Mouse (Mus musculus) heart, embryonic 14.5 days (tissue): Measurements from ENCODE around the gene Dip2c. TPM values are rescaled to one million over a fixed set of nuclear protein-coding genes. Genes with fewer than 3 reads are reported as not detected.

Source experiments
- ATAC-seq: fragments of 200-750 bp; cut with Nextera tagmentation; 2 replicates; pipeline ENCODE4 v1.8.0; 2017; ENCODE audit warnings: low read depth, moderate TSS enrichment; ENCODE audit not compliant: insufficient number of reproducible peaks, insufficient read depth, low FRiP score
- H3K27ac ChIP-seq, 2 experiments: fragments of 200-500 bp in 1 of 2; fragments of 300-500 bp in 1 of 2; sonication (generic) in 1 of 2; replicated peaks in 1 of 2; 2 replicates each; pipeline ENCODE4 v1.5.1; 2012 to 2014; ENCODE audit warnings: low read depth in 2 of 2, low read length in 2 of 2, control low read depth in 1 of 2, mild to moderate bottlenecking in 1 of 2, mixed read lengths in 1 of 2; ENCODE audit not compliant: control insufficient read depth in 1 of 2, insufficient read depth in 1 of 2
- H3K27me3 ChIP-seq: fragments of 300-500 bp; sonication (generic); 2 replicates; pipeline ENCODE4 v1.6.1; 2014; ENCODE audit warnings: mild to moderate bottlenecking, low read length, control low read depth; ENCODE audit not compliant: control insufficient read depth, insufficient read depth
- H3K36me3 ChIP-seq: fragments of 300-500 bp; sonication (generic); 2 replicates; pipeline ENCODE4 v1.6.1; 2014; ENCODE audit warnings: mild to moderate bottlenecking, control low read depth, low read length, mixed read lengths; ENCODE audit not compliant: control insufficient read depth, insufficient read depth
- H3K4me1 ChIP-seq, 2 experiments: fragments of 200-500 bp in 1 of 2; fragments of 300-500 bp in 1 of 2; sonication (generic) in 1 of 2; 2 replicates each; pipeline ENCODE4 v1.6.1; 2012 to 2014; ENCODE audit warnings: low read length in 2 of 2, control low read depth in 1 of 2, mixed read lengths in 1 of 2; ENCODE audit not compliant: control insufficient read depth in 2 of 2, insufficient read depth in 2 of 2
- H3K4me2 ChIP-seq: fragments of 300-500 bp; sonication (generic); 2 replicates; pipeline ENCODE4 v1.6.1; 2014; ENCODE audit warnings: mild to moderate bottlenecking, low read length
- H3K4me3 ChIP-seq, 2 experiments: fragments of 200-500 bp in 1 of 2; fragments of 300-500 bp in 1 of 2; sonication (generic) in 1 of 2; 2 replicates each; pipeline ENCODE4 v1.5.1; 2012 to 2014; ENCODE audit warnings: low read length in 2 of 2, mild to moderate bottlenecking in 2 of 2, control low read depth in 1 of 2, low read depth in 1 of 2, moderate library complexity in 1 of 2; ENCODE audit not compliant: control insufficient read depth in 1 of 2, insufficient read depth in 1 of 2
- H3K9ac ChIP-seq: fragments of 300-500 bp; sonication (generic); 2 replicates; pipeline ENCODE4 v1.6.1; 2014; ENCODE audit warnings: mild to moderate bottlenecking, low read length
- H3K9me3 ChIP-seq: fragments of 300-500 bp; sonication (generic); 2 replicates; pipeline ENCODE4 v1.6.1; 2016; ENCODE audit warnings: low read length, control low read depth; ENCODE audit not compliant: control insufficient read depth
- WGBS: fragments of 180-500 bp; shearing (Covaris S2); extraction: QIAGEN DNeasy Blood & Tissue Kit; methylation state at CpG from one replicate; pipeline ENCODE4 v1.1.7; 2014; 5-methylcytosine and 5-hydroxymethylcytosine counted together
- polyA plus RNA-seq: library from polyadenylated mRNA; unstranded; fragments of >200 nt; fragmentation: Nextera tagmentation; extraction: Ambion mirVana; gene quantifications from 2 replicates; pipeline ENCODE4 v1.2.1, GENCODE M21; 2014

Dip2c gene
- polyA plus RNA-seq, 1 experiment from 2014 or later: 11.0 TPM

DNA sequence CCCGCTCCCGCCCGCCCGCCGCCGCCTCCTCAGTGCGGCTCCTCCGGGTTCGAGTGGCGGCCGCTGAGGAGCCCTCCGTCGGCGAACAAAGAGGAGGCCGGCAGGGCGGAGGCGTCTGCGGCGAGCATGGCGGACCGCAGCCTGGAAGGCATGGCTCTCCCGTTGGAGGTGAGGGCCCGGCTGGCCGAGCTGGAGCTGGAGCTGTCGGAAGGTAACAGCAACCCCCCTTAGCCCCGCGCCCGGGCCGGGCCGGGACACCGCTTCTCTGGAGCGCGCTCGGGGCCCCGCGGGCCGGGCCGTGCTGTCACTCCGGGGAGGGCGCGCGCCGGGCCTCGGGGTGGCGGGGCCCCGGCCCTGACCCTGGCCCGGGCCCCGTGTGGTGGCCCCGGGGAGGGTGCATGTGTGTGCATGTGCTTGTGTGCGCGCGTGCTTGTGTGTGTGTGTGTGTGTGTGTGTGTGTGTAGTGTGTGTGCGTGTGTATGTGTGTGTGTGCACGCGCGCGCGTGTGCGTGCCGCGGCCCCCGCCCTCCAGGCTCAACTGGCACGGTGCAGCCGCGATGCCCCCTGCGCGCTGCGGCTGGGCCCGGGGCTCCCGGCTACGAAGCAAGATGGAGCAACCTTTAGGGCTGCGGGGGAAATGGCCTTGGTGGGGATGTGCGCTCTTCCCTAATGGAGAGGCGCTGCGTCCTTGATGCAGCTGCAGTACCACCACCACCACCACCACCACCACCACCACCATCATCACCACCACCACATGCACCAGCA, 710 bp downstream of the Dip2c start:
- H3K27ac ChIP-seq: peak overlapping the region; percentile 93
- H3K4me1 ChIP-seq: peaks cover 0 to 12% of the 10 kb centered on the region in 2 experiments; a peak in 3 of 4 replicates
- no peaks in the 10 kb centered on the region for H3K36me3 ChIP-seq
- H3K9ac ChIP-seq: peak overlapping the region; percentile 94
- peak overlapping the region; percentile 88 for H3K4me2 ChIP-seq
- peak overlapping the region; percentile 90 to 99 for H3K4me3 ChIP-seq
- no peaks in the 10 kb centered on the region for H3K9me3 ChIP-seq
- no peaks in the 10 kb centered on the region for H3K27me3 ChIP-seq
- under 1% methylated on average over 61 of the region's 75 CpGs for WGBS
- peak; percentile 66 for ATAC-seq

DNA sequence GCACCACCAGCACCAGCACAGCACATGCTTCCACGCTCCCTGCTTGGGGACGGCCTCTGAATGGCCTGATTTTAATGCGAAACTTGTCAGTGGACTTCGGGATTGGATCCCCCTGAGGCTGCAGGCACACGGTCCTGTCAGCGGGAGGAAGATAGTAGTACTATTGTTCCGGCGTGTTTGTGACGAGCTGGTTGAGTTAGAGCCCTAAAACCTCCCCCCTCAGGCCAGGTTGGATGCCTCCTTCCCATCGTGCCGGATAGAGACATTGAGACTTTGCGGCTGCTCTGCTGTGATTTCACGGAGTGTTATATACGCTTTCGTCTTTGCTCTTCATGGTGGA, 1.3 kb downstream of the Dip2c start:
- no peaks in the 10 kb centered on the region for H3K36me3 ChIP-seq
- peak overlapping the region; percentile 94 for H3K9ac ChIP-seq
- 2% methylated on average over 15 of the region's 15 CpGs for WGBS
- no peak for ATAC-seq
- H3K27ac ChIP-seq: peak overlapping the region in 1 of 2 experiments; percentile 93; a peak in 1 of 4 replicates
- H3K27me3 ChIP-seq: no peaks in the 10 kb centered on the region
- H3K4me3 ChIP-seq: peak overlapping the region; percentile 90 to 99
- H3K4me1 ChIP-seq: peaks cover 0 to 12% of the 10 kb centered on the region in 2 experiments; a peak in 3 of 4 replicates
- H3K9me3 ChIP-seq: no peaks in the 10 kb centered on the region
- H3K4me2 ChIP-seq: peak overlapping the region; percentile 88

- WGBS: 71% methylated on average over 5 of the region's 5 CpGs
- Histone ChIP-seq H3K27me3 (no peaks in the 10 kb centered on the region), H3K9ac (no peak overlapping the region), H3K27ac (no peak overlapping the region), H3K4me2 (peak overlapping the region; percentile 88), H3K9me3 (no peaks in the 10 kb centered on the region), H3K4me3 (no peak overlapping the region; a peak in 1 of 4 replicates), H3K36me3 (no peaks in the 10 kb centered on the region), H3K4me1 (peaks cover 0 to 12% of the 10 kb centered on the region in 2 experiments; a peak in 3 of 4 replicates)
- no peak for ATAC-seq
Measured at GRCm38 (mm10) chr13:9278636-9279035, 2.3 kb downstream of the Dip2c start.

- Histone ChIP-seq H3K4me2 (no peak overlapping the region), H3K9ac (no peak overlapping the region), H3K4me1 (peaks cover 0 to 7% of the 10 kb centered on the region in 2 experiments; a peak in 3 of 4 replicates), H3K27me3 (no peaks in the 10 kb centered on the region), H3K36me3 (no peaks in the 10 kb centered on the region), H3K9me3 (no peaks in the 10 kb centered on the region), H3K27ac (no peak overlapping the region), H3K4me3 (no peak overlapping the region)
- WGBS: 90% methylated on average over 13 of the region's 13 CpGs
- ATAC-seq: no peak
Measured at GRCm38 (mm10) chr13:9283050-9283449, 6.7 kb downstream of the Dip2c start.

- Histone ChIP-seq H3K36me3 (no peaks in the 10 kb centered on the region), H3K27me3 (no peaks in the 10 kb centered on the region), H3K4me2 (no peak overlapping the region), H3K9ac (no peak overlapping the region), H3K9me3 (no peaks in the 10 kb centered on the region), H3K27ac (no peak overlapping the region), H3K4me1 (peaks cover 0 to 3% of the 10 kb centered on the region in 2 experiments; a peak in 1 of 4 replicates), H3K4me3 (no peak overlapping the region)
- no peak for ATAC-seq
- WGBS: 38% methylated on average over 2 of the region's 2 CpGs
Measured at GRCm38 (mm10) chr13:9289916-9290315, 13.6 kb downstream of the Dip2c start.

GRCm38 (mm10) chr13:9296285-9296684, 20.0 kb downstream of the Dip2c start:
- Histone ChIP-seq H3K4me3 (no peak overlapping the region), H3K27ac (no peak overlapping the region), H3K27me3 (no peaks in the 10 kb centered on the region), H3K9ac (no peak overlapping the region), H3K4me2 (no peak overlapping the region), H3K4me1 (peaks cover 0 to 4% of the 10 kb centered on the region in 2 experiments; a peak in 2 of 4 replicates), H3K36me3 (no peaks in the 10 kb centered on the region), H3K9me3 (no peaks in the 10 kb centered on the region)
- 70% methylated on average over 6 of the region's 6 CpGs for WGBS
- ATAC-seq: no peak

DNA sequence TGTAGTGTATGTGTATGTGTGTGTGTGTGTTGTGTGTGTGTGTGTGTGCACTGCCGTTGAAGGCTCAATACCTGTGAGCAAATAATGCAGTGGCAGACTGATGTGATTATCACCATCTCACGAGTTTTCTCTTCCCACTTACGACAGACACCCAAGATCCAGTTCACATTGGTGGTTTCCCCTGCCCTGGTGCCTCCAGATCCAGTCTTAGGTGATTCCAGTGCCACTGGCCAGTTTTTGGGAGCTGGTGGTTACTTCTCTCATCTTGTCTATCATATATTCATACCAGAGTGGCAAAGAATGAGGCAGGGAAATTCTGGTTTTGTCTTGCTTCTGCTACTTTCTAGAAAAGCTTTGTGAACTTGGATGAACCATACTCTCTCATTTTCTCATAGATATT, 20.9 kb downstream of the Dip2c start:
- WGBS: 67% methylated on average over 3 of the region's 3 CpGs

More for the DNA sequence above, 20.9 kb downstream of the Dip2c start:
- ATAC-seq: no peak
- H3K9me3 ChIP-seq: no peaks in the 10 kb centered on the region
- H3K27ac ChIP-seq: no peak overlapping the region
- no peaks in the 10 kb centered on the region for H3K27me3 ChIP-seq
- no peak overlapping the region for H3K4me3 ChIP-seq
- no peak overlapping the region for H3K4me2 ChIP-seq
- no peaks in the 10 kb centered on the region for H3K36me3 ChIP-seq
- no peak overlapping the region for H3K9ac ChIP-seq
- H3K4me1 ChIP-seq: peaks cover 0 to 4% of the 10 kb centered on the region in 2 experiments; a peak in 2 of 4 replicates
